Mouse (Mus musculus): ENCODE measurements at regions not wholly inside any gene's neighbourhood (a gene's known extent, or its start where the extent isn't known, plus 50 kb on each side); places are given as distances from the start of the nearest gene placed in this dataset.
"Not testable (repeated sequence)": the region's sequence is repeated elsewhere in the genome, so short reads cannot be mapped to it uniquely, and the experiment has no call there.

DNA sequence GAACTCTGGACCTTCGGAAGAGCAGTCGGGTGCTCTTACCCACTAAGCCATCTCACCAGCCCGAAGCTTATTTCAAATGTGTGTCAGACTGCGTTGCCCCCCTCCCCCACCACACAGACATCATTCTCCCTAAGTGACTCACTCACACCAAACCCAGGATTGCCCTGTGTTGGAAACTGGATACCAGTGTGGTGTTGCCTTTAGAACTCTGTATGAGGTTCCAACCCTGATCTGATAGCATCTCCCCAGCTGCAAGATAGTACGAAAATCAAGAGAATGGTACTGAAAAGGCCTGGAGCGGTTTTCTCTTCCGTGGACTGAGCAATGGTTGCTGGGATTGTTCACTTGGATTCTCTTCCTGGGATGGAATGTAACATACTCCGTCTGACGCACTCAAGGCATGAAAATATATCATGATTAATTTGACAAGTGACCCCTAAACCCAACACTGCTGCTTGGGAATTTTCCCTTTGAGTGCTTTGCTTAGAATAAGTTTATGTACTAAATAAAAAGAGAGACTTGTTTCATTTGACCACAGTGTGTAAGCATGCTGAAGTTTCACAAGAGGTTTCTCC, 63.0 kb downstream of the Hand2 start:
- 62% methylated on average over 9 of the region's 9 CpGs for WGBS
- H3K27me3 ChIP-seq (replicated peaks; ENCODE audit: control insufficient read depth, insufficient read depth, low read length): no peaks in the 10 kb centered on the region

DNA sequence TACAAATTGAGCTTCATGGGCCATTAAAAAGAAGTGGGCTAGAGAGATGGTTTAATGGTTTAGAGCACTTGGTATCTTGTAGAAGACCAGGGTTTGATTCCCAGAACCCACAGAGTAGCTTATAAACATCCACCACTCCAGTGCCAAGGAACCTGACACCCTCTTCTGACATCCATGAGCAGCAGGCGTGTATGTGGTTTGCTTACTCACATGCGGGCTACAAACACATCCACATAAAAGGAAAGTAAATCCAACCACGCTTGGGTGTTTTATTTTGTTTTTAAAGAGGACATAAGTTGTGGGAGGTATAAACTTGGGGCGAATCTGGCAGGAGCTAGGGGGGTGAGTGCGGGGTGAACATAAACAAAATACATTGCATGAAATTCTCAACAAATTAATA, 66.8 kb downstream of the Hand2 start:
- no peak for DNase-seq
- Histone ChIP-seq H3K27me3 (replicated peaks; ENCODE audit: control insufficient read depth, insufficient read depth, low read length) (no peaks in the 10 kb centered on the region), H3K4me3 (ENCODE audit: insufficient read depth, low read depth, low read length) (no peak overlapping the region), H3K36me3 (ENCODE audit: control insufficient read depth, insufficient read depth, low read length) (no peaks in the 10 kb centered on the region), H3K27ac (ENCODE audit: insufficient read depth, low read depth, low read length) (no peak overlapping the region), H3K4me1 (ENCODE audit: control insufficient read depth, insufficient read depth, low read length) (no peaks in the 10 kb centered on the region)
- TF ChIP-seq CTCF (conservative IDR thresholded peaks at IDR 0.05; ENCODE audit: insufficient read depth, insufficient read length, low read depth, low read length) (no peak), POLR2A (IDR thresholded peaks at IDR 0.05; ENCODE audit: low read depth, low read length) (no peak)
- 48% methylated on average over 5 of the region's 5 CpGs for WGBS

More for the DNA sequence above, 63.0 kb downstream of the Hand2 start:
- TF ChIP-seq CTCF (conservative IDR thresholded peaks at IDR 0.05; ENCODE audit: insufficient read depth, insufficient read length, low read depth, low read length) (no peak), POLR2A (IDR thresholded peaks at IDR 0.05; ENCODE audit: low read depth, low read length) (no peak)
- Histone ChIP-seq H3K27ac (ENCODE audit: insufficient read depth, low read depth, low read length) (no peak overlapping the region), H3K4me3 (ENCODE audit: insufficient read depth, low read depth, low read length) (no peak overlapping the region), H3K36me3 (ENCODE audit: control insufficient read depth, insufficient read depth, low read length) (no peaks in the 10 kb centered on the region), H3K4me1 (ENCODE audit: control insufficient read depth, insufficient read depth, low read length) (no peaks in the 10 kb centered on the region)
- DNase-seq: no peak

DNA sequence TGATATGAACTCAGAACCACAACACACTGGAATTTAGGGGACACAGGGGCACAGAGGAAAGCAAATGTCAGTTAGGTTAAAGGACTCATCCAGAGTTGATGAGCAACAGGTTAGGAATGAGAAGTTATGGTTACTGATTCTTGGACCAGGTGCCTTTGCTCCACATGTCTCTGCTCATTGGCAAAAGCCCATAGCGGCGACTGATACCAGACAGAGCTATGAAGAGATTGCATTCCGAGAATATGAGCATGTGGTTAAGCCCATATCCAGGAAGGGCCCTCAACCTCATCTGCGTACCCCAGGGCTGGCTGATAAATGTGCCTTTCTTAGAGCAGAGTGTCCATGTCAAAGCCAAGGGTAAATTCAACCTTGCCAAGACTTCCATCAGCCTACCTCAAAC, 67.1 kb upstream of the Scrg1 start:
- no peaks in the 10 kb centered on the region for H3K4me1 ChIP-seq (ENCODE audit: control insufficient read depth, insufficient read depth, low read length)
- DNase-seq: peak; percentile 9
- TF ChIP-seq CTCF (conservative IDR thresholded peaks at IDR 0.05; ENCODE audit: insufficient read depth, insufficient read length, low read depth, low read length): no peak
- no peak for TF ChIP-seq POLR2A (IDR thresholded peaks at IDR 0.05; ENCODE audit: low read depth, low read length)
- no peak overlapping the region for H3K4me3 ChIP-seq (ENCODE audit: insufficient read depth, low read depth, low read length)
- H3K27ac ChIP-seq (ENCODE audit: insufficient read depth, low read depth, low read length): no peak overlapping the region
- WGBS: 87% methylated on average over 4 of the region's 4 CpGs
- no peaks in the 10 kb centered on the region for H3K27me3 ChIP-seq (replicated peaks; ENCODE audit: control insufficient read depth, insufficient read depth, low read length)
- no peaks in the 10 kb centered on the region for H3K36me3 ChIP-seq (ENCODE audit: control insufficient read depth, insufficient read depth, low read length)

DNA sequence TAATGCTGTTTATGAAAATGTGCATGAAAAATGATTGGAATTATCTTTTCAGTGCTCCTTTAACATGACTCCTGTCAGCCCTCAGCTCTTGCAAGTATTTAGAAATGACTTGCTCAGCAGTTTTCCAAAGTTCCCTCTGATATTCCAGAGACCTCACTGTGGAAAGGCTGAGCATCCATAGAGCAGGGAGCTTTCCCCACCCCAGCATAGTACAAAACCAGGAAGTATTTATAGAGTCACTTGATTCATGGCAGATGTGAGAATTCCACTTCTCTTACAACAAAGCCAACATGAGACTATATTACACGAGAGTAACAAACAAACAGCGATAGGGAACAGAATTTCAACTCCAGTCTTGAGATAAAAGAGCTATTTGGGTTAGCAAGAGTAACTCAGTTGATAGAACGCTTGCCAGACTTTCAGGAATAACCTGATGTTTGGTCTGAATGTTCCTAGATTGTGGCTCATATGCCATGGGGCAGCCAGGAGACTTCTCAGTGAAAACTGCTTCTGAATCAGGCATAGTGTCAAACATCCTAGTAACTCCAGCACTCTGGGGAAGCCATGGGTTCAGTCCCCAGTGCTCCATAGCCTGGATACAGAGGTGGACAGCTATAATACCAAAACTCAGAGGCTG, 57.6 kb upstream of the Scrg1 start:
- 83% methylated on average over 3 of the region's 3 CpGs for WGBS
- no peak overlapping the region for H3K27ac ChIP-seq (ENCODE audit: insufficient read depth, low read depth, low read length)

DNA sequence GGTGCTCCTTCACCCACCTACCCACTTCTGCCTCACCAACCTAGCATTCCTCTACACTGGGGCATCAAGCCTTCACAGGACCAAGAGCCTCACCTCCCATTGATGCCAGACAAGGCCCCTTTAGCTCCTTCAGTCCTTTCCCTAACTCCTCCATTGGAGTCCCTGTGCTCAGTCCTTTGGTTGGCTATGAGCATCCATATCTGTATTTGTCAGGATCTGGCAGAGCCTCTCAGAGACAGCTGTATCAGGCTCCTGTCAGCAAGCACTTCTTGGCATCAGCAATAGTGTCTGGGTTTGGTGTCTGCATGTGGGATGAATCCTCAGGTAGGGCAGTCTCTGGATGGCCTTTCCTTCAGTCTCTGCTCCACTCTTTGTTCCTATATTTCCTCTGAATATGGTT, 55.6 kb upstream of the Scrg1 start:
- not testable (repeated sequence) for H3K4me1 ChIP-seq (ENCODE audit: control insufficient read depth, insufficient read depth, low read length); H3K27ac ChIP-seq (ENCODE audit: insufficient read depth, low read depth, low read length); H3K4me3 ChIP-seq (ENCODE audit: insufficient read depth, low read depth, low read length); H3K36me3 ChIP-seq (ENCODE audit: control insufficient read depth, insufficient read depth, low read length); H3K27me3 ChIP-seq (replicated peaks; ENCODE audit: control insufficient read depth, insufficient read depth, low read length); DNase-seq

More for the DNA sequence above, 57.6 kb upstream of the Scrg1 start:
- Histone ChIP-seq H3K36me3 (ENCODE audit: control insufficient read depth, insufficient read depth, low read length) (no peaks in the 10 kb centered on the region), H3K27me3 (replicated peaks; ENCODE audit: control insufficient read depth, insufficient read depth, low read length) (no peaks in the 10 kb centered on the region), H3K4me1 (ENCODE audit: control insufficient read depth, insufficient read depth, low read length) (no peaks in the 10 kb centered on the region), H3K4me3 (ENCODE audit: insufficient read depth, low read depth, low read length) (no peak overlapping the region)
- TF ChIP-seq POLR2A (IDR thresholded peaks at IDR 0.05; ENCODE audit: low read depth, low read length) (no peak), CTCF (conservative IDR thresholded peaks at IDR 0.05; ENCODE audit: insufficient read depth, insufficient read length, low read depth, low read length) (no peak)
- no peak for DNase-seq

DNA sequence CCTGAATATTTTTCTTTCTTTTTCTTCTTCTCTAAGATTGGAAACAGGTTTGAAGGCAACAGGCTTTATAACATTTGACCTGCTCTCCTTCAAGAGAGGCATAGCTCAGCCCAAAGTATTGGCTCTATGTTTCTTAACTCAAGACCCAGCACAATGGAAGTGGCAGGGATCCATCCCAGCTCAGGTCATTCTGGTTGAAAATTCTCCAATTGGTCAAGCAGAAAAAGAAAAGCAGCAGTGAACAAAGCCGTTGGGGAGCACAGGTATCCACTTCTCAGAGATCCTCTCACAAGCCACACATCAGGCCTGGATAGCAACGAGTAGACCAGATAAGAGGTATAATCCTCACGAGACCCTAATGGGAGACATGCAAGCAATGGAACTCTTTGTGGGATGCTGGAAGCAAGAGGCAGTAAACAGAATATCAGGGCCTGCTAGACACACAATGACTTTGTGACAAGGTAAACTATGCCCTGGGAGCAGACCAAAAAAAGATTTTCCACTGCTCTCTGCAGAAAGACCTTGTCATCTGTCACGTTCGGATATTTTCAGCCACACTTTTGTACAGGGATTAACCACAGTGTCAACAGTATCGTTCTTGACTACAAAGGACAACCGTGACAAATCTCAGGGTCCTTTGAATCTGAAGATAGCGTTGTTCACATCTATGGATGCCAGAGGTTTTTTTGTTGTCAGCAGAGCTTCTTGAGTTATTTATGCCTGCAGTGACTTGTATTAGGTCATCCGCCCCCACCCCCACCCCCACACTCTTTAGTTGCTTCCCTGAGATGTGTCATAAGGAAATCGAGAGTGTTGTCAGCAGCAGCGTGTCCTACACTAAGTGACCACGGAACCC, 54.7 kb upstream of the Scrg1 start:
- H3K27ac ChIP-seq (ENCODE audit: insufficient read depth, low read depth, low read length): 0 out of 2 replicates have a peak overlapping the region, but pooled peaks have one; percentile 28
- WGBS: 66% methylated on average over 12 of the region's 12 CpGs
- no peak for TF ChIP-seq POLR2A (IDR thresholded peaks at IDR 0.05; ENCODE audit: low read depth, low read length)
- no peak for TF ChIP-seq CTCF (conservative IDR thresholded peaks at IDR 0.05; ENCODE audit: insufficient read depth, insufficient read length, low read depth, low read length)
- peak; percentile 64 for DNase-seq
- H3K4me1 ChIP-seq (ENCODE audit: control insufficient read depth, insufficient read depth, low read length): no peaks in the 10 kb centered on the region
- H3K36me3 ChIP-seq (ENCODE audit: control insufficient read depth, insufficient read depth, low read length): no peaks in the 10 kb centered on the region
- no peak overlapping the region for H3K4me3 ChIP-seq (ENCODE audit: insufficient read depth, low read depth, low read length)
- peaks cover 1% of the 10 kb centered on the region; the same call in 1 of the 2 replicates for H3K27me3 ChIP-seq (replicated peaks; ENCODE audit: control insufficient read depth, insufficient read depth, low read length)

DNA sequence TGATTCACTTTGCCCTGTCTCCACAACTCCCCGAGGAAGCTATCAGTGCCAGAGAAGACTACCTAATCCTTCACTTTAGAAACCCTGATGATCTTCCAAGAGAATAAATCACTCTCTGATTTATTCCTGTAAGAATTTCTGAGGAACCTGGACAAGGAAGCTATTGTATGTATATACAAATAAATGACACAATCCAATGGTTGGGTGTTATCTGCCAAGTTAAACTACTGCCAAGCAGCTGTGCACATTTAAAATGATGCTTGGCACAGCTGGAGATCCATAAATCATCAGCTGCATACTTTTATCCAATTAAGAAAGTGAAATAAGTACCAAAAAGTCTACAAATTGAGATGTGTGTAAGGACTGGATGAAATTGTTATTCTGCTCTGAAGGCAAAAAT, 54.1 kb upstream of the Scrg1 start:
- DNase-seq: no peak
- peaks cover 1% of the 10 kb centered on the region; the same call in 1 of the 2 replicates for H3K27me3 ChIP-seq (replicated peaks; ENCODE audit: control insufficient read depth, insufficient read depth, low read length)
- no peak for TF ChIP-seq POLR2A (IDR thresholded peaks at IDR 0.05; ENCODE audit: low read depth, low read length)
- TF ChIP-seq CTCF (conservative IDR thresholded peaks at IDR 0.05; ENCODE audit: insufficient read depth, insufficient read length, low read depth, low read length): no peak
- WGBS: 81% methylated on average over 1 of the region's 1 CpGs
- H3K4me1 ChIP-seq (ENCODE audit: control insufficient read depth, insufficient read depth, low read length): no peaks in the 10 kb centered on the region
- no peaks in the 10 kb centered on the region for H3K36me3 ChIP-seq (ENCODE audit: control insufficient read depth, insufficient read depth, low read length)
- H3K4me3 ChIP-seq (ENCODE audit: insufficient read depth, low read depth, low read length): no peak overlapping the region
- no peak overlapping the region for H3K27ac ChIP-seq (ENCODE audit: insufficient read depth, low read depth, low read length)
